Mouse (Mus musculus) liver, embryonic 12.5 days (tissue): ENCODE data around the gene Hnrnpa3. TPM values are rescaled to one million over a fixed set of nuclear protein-coding genes. Genes with fewer than 3 reads are reported as not detected.
"Not testable (repeated sequence)": the region's sequence is repeated elsewhere in the genome, so short reads cannot be mapped to it uniquely, and the experiment has no call there.

Experiments
- ATAC-seq: fragments of 200-750 bp; cut with Nextera tagmentation; 2 replicates; pipeline ENCODE4 v1.8.0; 2017; ENCODE audit warnings: moderate number of reproducible peaks, mild to moderate bottlenecking, moderate library complexity
- H3K27ac ChIP-seq: fragments of 300-500 bp; sonication (generic); 2 replicates; pipeline ENCODE4 v1.5.1; 2016; ENCODE audit warnings: mild to moderate bottlenecking
- H3K27me3 ChIP-seq: fragments of 300-500 bp; sonication (generic); replicated peaks from 2 replicates; pipeline ENCODE4 v1.6.1; 2016; ENCODE audit warnings: mild to moderate bottlenecking, moderate library complexity
- H3K36me3 ChIP-seq: fragments of 300-500 bp; sonication (generic); 2 replicates; pipeline ENCODE4 v1.6.1; 2016; ENCODE audit warnings: mild to moderate bottlenecking, moderate library complexity
- H3K4me1 ChIP-seq: fragments of 300-500 bp; sonication (generic); 2 replicates; pipeline ENCODE4 v1.6.1; 2016
- H3K4me2 ChIP-seq: fragments of 300-500 bp; sonication (generic); 2 replicates; pipeline ENCODE4 v1.6.1; 2016; ENCODE audit warnings: mild to moderate bottlenecking, moderate library complexity
- H3K4me3 ChIP-seq: fragments of 300-500 bp; sonication (generic); 2 replicates; pipeline ENCODE4 v1.5.1; 2016; ENCODE audit warnings: mild to moderate bottlenecking, moderate library complexity
- H3K9ac ChIP-seq: fragments of 300-500 bp; sonication (generic); 2 replicates; pipeline ENCODE4 v1.6.1; 2016; ENCODE audit warnings: mild to moderate bottlenecking, moderate library complexity
- H3K9me3 ChIP-seq: fragments of 300-500 bp; sonication (generic); replicated peaks from 2 replicates; pipeline ENCODE4 v1.6.1; 2016; ENCODE audit warnings: mild to moderate bottlenecking, moderate library complexity
- WGBS: fragments of 180-500 bp; shearing (Covaris S2); methylation state at CpG from one replicate; pipeline ENCODE4 v1.1.7; 2016; ENCODE audit not compliant: insufficient replicate concordance; 5-methylcytosine and 5-hydroxymethylcytosine counted together
- polyA plus RNA-seq: library from polyadenylated mRNA; unstranded; fragments of >200 nt; fragmentation: Nextera tagmentation; extraction: Ambion mirVana; gene quantifications from 2 replicates; pipeline ENCODE4 v1.2.1, GENCODE M21; 2016

The Hnrnpa3 gene
- polyA plus RNA-seq, 1 experiment from 2014 or later: 204 TPM

DNA sequence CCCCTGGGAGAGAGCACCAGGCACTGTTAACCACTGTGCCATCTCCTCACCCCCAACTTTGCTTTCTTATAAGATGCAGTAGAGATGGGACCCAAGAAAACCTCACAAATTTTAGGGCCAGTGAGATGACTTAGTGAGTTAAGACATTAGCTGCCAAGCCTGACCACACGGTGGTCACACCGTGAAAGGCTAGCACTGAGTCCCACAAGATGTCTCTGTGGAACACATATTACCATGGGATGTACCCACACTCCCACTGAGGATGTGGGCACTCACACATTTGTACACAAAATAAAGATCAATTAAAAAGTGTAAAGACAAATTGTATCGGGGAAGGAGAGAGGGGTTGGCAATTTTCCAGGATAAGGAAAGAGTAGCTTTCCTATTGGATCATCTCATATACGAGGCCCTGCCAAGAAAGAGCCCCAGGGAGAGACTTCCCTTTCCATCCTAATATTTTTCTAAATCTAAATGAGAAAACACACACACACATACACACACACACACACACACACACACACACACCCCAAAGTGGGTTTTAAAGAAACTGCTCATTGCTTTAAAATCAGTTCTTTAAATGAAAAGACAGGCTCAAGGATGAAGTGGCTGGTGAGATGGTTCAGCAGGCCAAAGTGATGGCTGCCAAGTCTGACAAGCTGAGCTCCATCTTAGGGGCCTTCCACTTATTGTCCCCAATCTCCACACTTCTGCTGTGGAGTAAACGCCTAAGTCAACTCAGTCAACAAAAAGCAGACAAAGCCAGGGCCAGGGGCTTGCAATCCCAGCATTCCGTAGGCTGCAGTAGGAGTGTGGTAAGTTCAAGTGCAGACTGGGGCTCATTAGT, 32.2 kb upstream of the Hnrnpa3 start:
- Histone ChIP-seq H3K27me3 (peaks cover 8% of the 10 kb centered on the region; the same call in 1 of the 2 replicates), H3K9ac (no peak overlapping the region), H3K4me2 (no peak overlapping the region), H3K36me3 (no peaks in the 10 kb centered on the region), H3K9me3 (no peaks in the 10 kb centered on the region), H3K4me3 (no peak overlapping the region), H3K27ac (no peak overlapping the region), H3K4me1 (no peaks in the 10 kb centered on the region)
- ATAC-seq: no peak
- WGBS: 81% methylated on average over 6 of the region's 6 CpGs

- 82% methylated on average over 8 of the region's 8 CpGs for WGBS
- peaks cover 4% of the 10 kb centered on the region; the same call in 1 of the 2 replicates for H3K4me1 ChIP-seq
Measured at GRCm38 (mm10) chr2:75628487-75628886, 30.6 kb upstream of the Hnrnpa3 start.

GRCm38 (mm10) chr2:75631421-75631820, 27.6 kb upstream of the Hnrnpa3 start:
- H3K4me2 ChIP-seq: no peak overlapping the region
- H3K27ac ChIP-seq: no peak overlapping the region
- no peaks in the 10 kb centered on the region for H3K9me3 ChIP-seq
- no peak overlapping the region for H3K4me3 ChIP-seq
- H3K36me3 ChIP-seq: no peaks in the 10 kb centered on the region
- no peak for ATAC-seq
- 0 out of 2 replicates have a peak, but pooled peaks cover 3% of the 10 kb centered on the region for H3K27me3 ChIP-seq
- H3K4me1 ChIP-seq: peaks cover 10% of the 10 kb centered on the region
- WGBS: 67% methylated on average over 6 of the region's 6 CpGs
- H3K9ac ChIP-seq: no peak overlapping the region

More at GRCm38 (mm10) chr2:75628487-75628886, 30.6 kb upstream of the Hnrnpa3 start:
- Histone ChIP-seq H3K36me3 (no peaks in the 10 kb centered on the region), H3K27me3 (0 out of 2 replicates have a peak, but pooled peaks cover 8% of the 10 kb centered on the region), H3K4me3 (no peak overlapping the region), H3K9me3 (no peaks in the 10 kb centered on the region), H3K27ac (no peak overlapping the region), H3K9ac (no peak overlapping the region), H3K4me2 (no peak overlapping the region)
- no peak for ATAC-seq

- Histone ChIP-seq H3K4me1 (peaks cover 15% of the 10 kb centered on the region), H3K36me3 (no peaks in the 10 kb centered on the region), H3K4me3 (no peak overlapping the region), H3K27me3 (0 out of 2 replicates have a peak, but pooled peaks cover 3% of the 10 kb centered on the region), H3K9me3 (no peaks in the 10 kb centered on the region), H3K4me2 (no peak overlapping the region), H3K27ac (no peak overlapping the region), H3K9ac (no peak overlapping the region)
- 61% methylated on average over 6 of the region's 6 CpGs for WGBS
- no peak for ATAC-seq
Measured at GRCm38 (mm10) chr2:75632043-75632442, 27.0 kb upstream of the Hnrnpa3 start.

- Histone ChIP-seq H3K9ac (no peak overlapping the region), H3K4me1 (peaks cover 16% of the 10 kb centered on the region), H3K36me3 (no peaks in the 10 kb centered on the region), H3K9me3 (no peaks in the 10 kb centered on the region), H3K27ac (no peak overlapping the region), H3K4me3 (no peak overlapping the region), H3K4me2 (no peak overlapping the region), H3K27me3 (0 out of 2 replicates have a peak, but pooled peaks cover 3% of the 10 kb centered on the region)
- WGBS: 80% methylated on average over 12 of the region's 12 CpGs
- no peak for ATAC-seq
Measured at GRCm38 (mm10) chr2:75632721-75633181, 26.3 kb upstream of the Hnrnpa3 start.

- 59% methylated on average over 6 of the region's 6 CpGs for WGBS
- no peaks in the 10 kb centered on the region for H3K36me3 ChIP-seq
- H3K27ac ChIP-seq: no peak overlapping the region
- H3K4me1 ChIP-seq: peaks cover 17% of the 10 kb centered on the region
- 0 out of 2 replicates have a peak, but pooled peaks cover 3% of the 10 kb centered on the region for H3K27me3 ChIP-seq
- H3K9ac ChIP-seq: no peak overlapping the region
- H3K9me3 ChIP-seq: no peaks in the 10 kb centered on the region
- H3K4me2 ChIP-seq: no peak overlapping the region
- H3K4me3 ChIP-seq: no peak overlapping the region
- ATAC-seq: no peak
Measured at GRCm38 (mm10) chr2:75633381-75633780, 25.7 kb upstream of the Hnrnpa3 start.

DNA sequence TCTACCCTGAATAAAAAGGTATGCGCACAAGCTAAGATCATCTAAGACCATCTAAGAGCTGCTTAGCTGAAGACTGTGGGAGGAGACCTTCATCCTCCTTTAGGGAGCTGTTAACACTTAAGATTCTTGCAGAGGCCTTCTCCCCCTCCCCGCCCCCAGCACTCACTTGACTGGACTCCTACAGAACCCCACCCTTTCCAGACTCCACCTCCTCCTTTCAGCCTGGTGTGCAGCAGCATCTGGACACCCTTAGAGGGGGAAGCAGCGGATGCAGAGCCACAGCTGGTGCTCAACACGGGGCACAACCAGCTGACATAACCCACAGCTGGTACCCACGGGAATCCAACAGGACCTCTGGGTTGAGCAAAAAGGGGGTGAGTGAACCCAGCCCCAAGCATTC, 25.3 kb upstream of the Hnrnpa3 start:
- no peak overlapping the region for H3K27ac ChIP-seq
- ATAC-seq: no peak
- 62% methylated on average over 5 of the region's 5 CpGs for WGBS

GRCm38 (mm10) chr2:75634431-75634830, 24.6 kb upstream of the Hnrnpa3 start:
- H3K4me1 ChIP-seq: peaks cover 17% of the 10 kb centered on the region
- H3K4me2 ChIP-seq, H3K9me3 ChIP-seq, H3K4me3 ChIP-seq, H3K27me3 ChIP-seq, H3K36me3 ChIP-seq, H3K27ac ChIP-seq, ATAC-seq, H3K9ac ChIP-seq: not testable (repeated sequence)
- WGBS: 78% methylated on average over 14 of the region's 14 CpGs

More for the DNA sequence above, 25.3 kb upstream of the Hnrnpa3 start:
- Histone ChIP-seq H3K36me3 (no peaks in the 10 kb centered on the region), H3K27me3 (0 out of 2 replicates have a peak, but pooled peaks cover 3% of the 10 kb centered on the region), H3K4me3 (no peak overlapping the region), H3K9me3 (no peaks in the 10 kb centered on the region), H3K4me2 (no peak overlapping the region), H3K4me1 (peaks cover 17% of the 10 kb centered on the region), H3K9ac (no peak overlapping the region)

- WGBS: 55% methylated on average over 6 of the region's 6 CpGs
- H3K4me1 ChIP-seq: peaks cover 17% of the 10 kb centered on the region
Measured at GRCm38 (mm10) chr2:75636261-75637054, 22.6 kb upstream of the Hnrnpa3 start.

GRCm38 (mm10) chr2:75637055-75637304, 22.1 kb upstream of the Hnrnpa3 start:
- not testable (repeated sequence) for H3K4me3 ChIP-seq, H3K9me3 ChIP-seq, H3K9ac ChIP-seq, ATAC-seq, H3K4me2 ChIP-seq, H3K36me3 ChIP-seq, H3K27me3 ChIP-seq, H3K27ac ChIP-seq
- WGBS: 85% methylated on average over 2 of the region's 2 CpGs
- peaks cover 17% of the 10 kb centered on the region for H3K4me1 ChIP-seq

More at GRCm38 (mm10) chr2:75636261-75637054, 22.6 kb upstream of the Hnrnpa3 start:
- Histone ChIP-seq H3K4me3 (no peak overlapping the region), H3K36me3 (no peaks in the 10 kb centered on the region), H3K27ac (no peak overlapping the region), H3K27me3 (0 out of 2 replicates have a peak, but pooled peaks cover 3% of the 10 kb centered on the region), H3K9ac (no peak overlapping the region), H3K4me2 (no peak overlapping the region), H3K9me3 (no peaks in the 10 kb centered on the region)
- peak; percentile 35; the same call in 1 of the 2 replicates for ATAC-seq

DNA sequence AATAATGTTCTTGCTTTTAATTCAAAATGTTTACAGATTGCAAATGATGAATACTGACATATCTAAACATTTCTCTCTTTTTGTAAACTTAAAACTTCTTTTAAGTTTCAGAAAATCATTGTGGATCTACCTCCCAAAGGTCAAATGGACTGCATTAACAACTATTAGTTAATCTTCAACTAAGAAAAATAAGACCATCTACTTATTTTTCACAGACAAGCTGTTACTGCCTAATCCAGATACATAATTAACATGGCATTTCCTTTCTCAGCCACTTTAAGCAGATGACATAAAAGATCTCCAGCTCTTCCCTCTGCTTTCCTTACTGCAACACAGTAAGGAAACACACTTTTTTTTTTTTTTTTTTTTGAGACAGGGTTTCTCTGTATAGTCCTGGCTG, 21.7 kb upstream of the Hnrnpa3 start:
- ATAC-seq: no peak
- H3K27ac ChIP-seq: no peak overlapping the region
- no peaks in the 10 kb centered on the region for H3K36me3 ChIP-seq

DNA sequence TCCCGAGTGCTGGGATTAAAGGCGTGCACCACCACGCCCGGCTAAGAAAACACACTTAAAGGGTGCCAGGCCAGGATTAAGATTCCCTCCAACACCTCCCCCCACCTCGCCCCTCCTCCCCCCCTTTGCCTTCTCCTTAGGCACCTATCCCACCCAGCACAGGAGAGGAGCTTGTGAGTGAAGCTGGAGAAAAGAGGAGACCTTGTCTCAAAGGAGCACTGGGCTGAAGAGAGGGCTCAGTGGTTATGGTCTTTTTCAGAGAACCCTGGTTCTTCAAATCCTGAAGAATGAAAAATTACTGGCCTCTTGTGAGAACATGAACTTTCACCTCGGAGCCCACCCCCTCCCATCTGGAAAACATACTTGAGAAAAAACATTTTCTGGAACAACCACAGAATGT, 21.2 kb upstream of the Hnrnpa3 start:
- H3K27ac ChIP-seq, H3K27me3 ChIP-seq, H3K4me3 ChIP-seq, ATAC-seq, H3K9me3 ChIP-seq, H3K36me3 ChIP-seq, H3K4me2 ChIP-seq, H3K9ac ChIP-seq: not testable (repeated sequence)
- WGBS: 68% methylated on average over 6 of the region's 6 CpGs
- H3K4me1 ChIP-seq: peaks cover 17% of the 10 kb centered on the region

More for the DNA sequence above, 21.7 kb upstream of the Hnrnpa3 start:
- Histone ChIP-seq H3K4me2 (no peak overlapping the region), H3K4me1 (peaks cover 17% of the 10 kb centered on the region), H3K4me3 (no peak overlapping the region), H3K9me3 (no peaks in the 10 kb centered on the region), H3K27me3 (0 out of 2 replicates have a peak, but pooled peaks cover 3% of the 10 kb centered on the region), H3K9ac (no peak overlapping the region)
